Mouse (Mus musculus) B cell, adult 67 days (primary cell): ENCODE measurements around the gene Hcn3. TPM values are rescaled to one million over a fixed set of nuclear protein-coding genes. Genes with fewer than 3 reads are reported as not detected.

Experiments
- total RNA-seq, 2 experiments: library from RNA; stranded (reverse); gene quantifications; 4 replicates each; pipeline ENCODE4 v1.2.4; 2023

Hcn3 gene
- total RNA-seq: 1 to 10 TPM; 2.7 to 4.7 TPM

GRCm38 (mm10) chr3:89159616-89160344 lies at the start of gene Hcn3:
Gene Hcn3 (minus strand): TSS chr3:89160196.

GRCm38 (mm10) chr3:89202253-89203141 lies 42.5 kb upstream of the Hcn3 start, which contains the start of gene Gba:
Gene Gba (plus strand): TSS chr3:89202928.

GRCm38 (mm10) chr3:89183058-89183958 lies 23.3 kb upstream of the Hcn3 start, which contains the start of gene Fam189b:
Gene Fam189b (plus strand): TSS chr3:89183143.

GRCm38 (mm10) chr3:89177242-89178106 lies 17.5 kb upstream of the Hcn3 start, which contains the start of gene Scamp3:
Gene Scamp3 (plus strand): TSS chr3:89177473.

GRCm38 (mm10) chr3:89164506-89165267 lies 4.7 kb upstream of the Hcn3 start, which contains the start of gene Clk2:
Gene Clk2 (plus strand): TSS chr3:89164795.

GRCm38 (mm10) chr3:89135958-89136357 lies 24.0 kb downstream of the Hcn3 start, which contains the start of gene Pklr:
Gene Pklr (plus strand): TSS chr3:89136142.

GRCm38 (mm10) chr3:89101812-89102494 lies 58.0 kb downstream of the Hcn3 start, which contains the start of gene Fdps:
Gene Fdps (minus strand): TSS chr3:89101959.

GRCm38 (mm10) chr3:89100811-89101210 lies 59.2 kb downstream of the Hcn3 start, which contains the start of gene Gm43738:
Gene Gm43738 (minus strand): TSS chr3:89101099.

Other genes starting within 250 kb of the Hcn3 start
- gene Msto1, start 246.2 kb downstream of the Hcn3 start, total RNA-seq: 10 to 100 TPM; 14.3 to 17.2 TPM
- gene Ash1l, start 209.6 kb downstream of the Hcn3 start, total RNA-seq: 100 to 1,000 TPM; 108 to 111 TPM
- 100 to 1,000 TPM; 100 to 103 TPM for gene Dap3, start 209.0 kb downstream of the Hcn3 start, total RNA-seq
- 10 to 100 TPM; 52.2 to 54.5 TPM for gene Rusc1, start 66.9 kb downstream of the Hcn3 start, total RNA-seq
- not detected for gene Gm43738, start 59.1 kb downstream of the Hcn3 start, total RNA-seq
- 10 to 100 TPM; 19.8 to 21.0 TPM for gene Fdps, start 58.2 kb downstream of the Hcn3 start, total RNA-seq
- gene Pklr, start 24.1 kb downstream of the Hcn3 start, total RNA-seq: not detected
- 100 to 1,000 TPM; 162 to 174 TPM for gene Clk2, start 4.6 kb upstream of the Hcn3 start, total RNA-seq
- 100 to 1,000 TPM; 108 to 133 TPM for gene Scamp3, start 17.3 kb upstream of the Hcn3 start, total RNA-seq
- 10 to 100 TPM; 22.6 to 25.4 TPM for gene Fam189b, start 22.9 kb upstream of the Hcn3 start, total RNA-seq
- gene Gba, start 42.7 kb upstream of the Hcn3 start, total RNA-seq: 10 to 100 TPM; 89.2 to 94.7 TPM
- 1 to 10 TPM; 6.8 to 9.9 TPM for gene Thbs3, start 55.0 kb upstream of the Hcn3 start, total RNA-seq
- gene Mtx1, start 66.9 kb upstream of the Hcn3 start, total RNA-seq: 100 to 1,000 TPM; 144 to 228 TPM
- gene Muc1, start 68.9 kb upstream of the Hcn3 start, total RNA-seq: 1 to 10 TPM; 1.1 to 1.3 TPM
- 100 to 1,000 TPM in 1 of 2 experiments, 10 to 100 TPM in 1; 97.1 to 103 TPM for gene Krtcap2, start 85.8 kb upstream of the Hcn3 start, total RNA-seq
- 1 to 10 TPM; 4.8 to 5.0 TPM for gene Trim46, start 86.1 kb upstream of the Hcn3 start, total RNA-seq
- 10 to 100 TPM; 76.7 to 98.6 TPM for gene Dpm3, start 99.2 kb upstream of the Hcn3 start, total RNA-seq
- gene Slc50a1, start 110.4 kb upstream of the Hcn3 start, total RNA-seq: 100 to 1,000 TPM; 163 to 165 TPM
- 1 to 10 TPM; 1.6 to 3.7 TPM for gene Efna1, start 120.9 kb upstream of the Hcn3 start, total RNA-seq
- not detected for gene Efna3, start 162.8 kb upstream of the Hcn3 start, total RNA-seq
- under 1 TPM in 1 of 2 experiments, not detected in 1; 0.67 TPM for gene Efna4, start 177.8 kb upstream of the Hcn3 start, total RNA-seq
- gene Adam15, start 189.8 kb upstream of the Hcn3 start, total RNA-seq: 1 to 10 TPM; 7.2 to 7.7 TPM
- not detected for gene Dcst2, start 201.8 kb upstream of the Hcn3 start, total RNA-seq
- gene Dcst1, start 205.1 kb upstream of the Hcn3 start, total RNA-seq: not detected
- 10 to 100 TPM; 55.7 to 72.5 TPM for gene Zbtb7b, start 234.6 kb upstream of the Hcn3 start, total RNA-seq
- gene Lenep, start 242.6 kb upstream of the Hcn3 start, total RNA-seq: 1 to 10 TPM in 1 of 2 experiments, not detected in 1; 1.3 TPM